Mouse (Mus musculus) MN1 (cell line): ENCODE results near the gene Gm13420.
"Not testable (repeated sequence)": the region's sequence is repeated elsewhere in the genome, so short reads cannot be mapped to it uniquely, and the experiment has no call there.

Source experiments
- DNase-seq: peaks from one replicate; pipeline ENCODE4 v3.0.0-alpha.2; 2016; ENCODE audit warnings: low spot score

Gm13420 gene

GRCm38 (mm10) chr2:29751497-29751896 lies at the start of gene Gm13420:
Gene Gm13420, minus strand, starts transcription at chr2:29751685.
- no peak for DNase-seq

GRCm38 (mm10) chr2:29792772-29793487 lies 41.4 kb upstream of the Gm13420 start:
- DNase-seq: no peak

DNA sequence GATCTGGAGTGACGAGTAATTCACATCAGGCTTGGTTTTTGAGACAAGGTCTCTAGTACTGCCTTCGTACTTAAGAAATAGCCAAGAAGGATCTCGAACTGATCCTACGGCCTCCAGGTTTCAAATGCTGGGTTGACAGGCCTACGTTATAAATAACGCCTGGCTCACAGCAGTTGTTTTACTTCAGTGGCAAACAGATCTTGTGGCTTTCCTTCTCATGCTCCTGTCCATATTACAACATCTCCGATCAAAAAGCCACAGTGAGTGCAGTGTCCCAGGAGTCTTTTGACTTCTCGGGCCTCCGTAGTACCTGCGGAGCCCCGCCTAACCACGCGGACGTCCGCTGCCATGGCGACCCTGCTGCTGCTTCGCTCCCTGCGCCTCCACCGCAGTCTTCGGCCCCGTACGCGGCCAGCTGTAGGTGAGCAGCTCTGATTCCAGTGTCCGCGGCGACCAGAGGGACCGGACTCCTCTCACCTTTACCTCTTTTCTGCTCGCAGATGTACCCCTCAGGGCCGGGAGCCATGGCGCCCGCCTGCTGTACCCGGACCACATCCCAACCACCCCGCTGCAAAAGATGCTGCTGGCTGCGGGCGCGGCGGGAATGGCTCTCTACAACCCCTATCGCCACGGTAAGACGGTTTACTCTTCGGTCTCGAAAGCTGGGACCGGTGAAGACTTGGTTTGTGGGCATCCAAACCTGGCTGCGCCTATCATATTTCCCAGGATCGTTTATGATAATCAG lies 36.6 kb upstream of the Gm13420 start, which contains the start of gene Trub2:
TSS of gene Trub2 (minus strand) at position 566 of the 745 bp plus-strand sequence.
- DNase-seq: peak; percentile 82

GRCm38 (mm10) chr2:29787104-29787917 lies 35.8 kb upstream of the Gm13420 start, which contains the start of gene Coq4:
Gene Coq4, plus strand, starts transcription at chr2:29787493.
- peak; percentile 94 for DNase-seq

DNA sequence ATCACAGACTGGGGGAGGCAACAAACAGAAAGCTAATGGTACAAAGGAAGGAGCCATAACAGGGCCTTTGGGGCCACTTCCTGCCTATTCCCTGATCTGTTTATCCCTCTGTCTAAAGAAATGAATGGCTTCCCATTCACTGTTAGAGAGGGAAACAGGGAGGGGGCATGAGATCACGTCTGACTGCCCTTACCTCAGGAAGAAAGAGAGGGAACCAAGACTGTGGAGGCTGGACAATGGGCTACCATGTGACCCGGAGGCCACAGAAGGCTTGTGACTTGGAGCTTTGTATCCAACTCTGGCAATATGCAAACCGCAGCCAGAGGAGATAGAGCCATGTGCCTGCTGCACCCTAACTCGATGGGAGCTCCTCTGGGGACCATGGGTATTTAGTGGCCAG lies 32.8 kb upstream of the Gm13420 start:
- DNase-seq: no peak

DNA sequence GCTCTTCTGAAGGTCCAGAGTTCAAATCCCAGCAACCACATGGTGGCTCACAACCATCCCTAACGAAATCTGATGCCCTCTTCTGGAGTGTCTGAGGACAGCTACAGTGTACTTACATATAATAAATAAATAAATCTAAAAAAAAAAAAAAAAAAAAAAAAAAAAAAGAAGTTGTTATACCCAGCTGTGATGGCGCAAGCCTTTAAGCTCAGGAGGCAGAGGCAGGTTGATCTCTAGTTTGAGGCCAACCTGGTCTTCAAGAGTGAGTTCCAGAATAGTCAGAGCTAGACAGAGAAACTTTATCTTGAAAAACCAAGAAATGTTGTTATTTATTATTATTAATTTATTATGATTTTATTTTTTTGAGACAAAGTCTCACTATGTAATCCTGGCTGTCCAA lies 29.8 kb upstream of the Gm13420 start:
- DNase-seq: not testable (repeated sequence)

- no peak for DNase-seq
These were observed 21.8 kb upstream of the Gm13420 start for GRCm38 (mm10) chr2:29773323-29773722.

- peak; percentile 56 for DNase-seq
These were observed 20.4 kb upstream of the Gm13420 start for GRCm38 (mm10) chr2:29771611-29772461.

GRCm38 (mm10) chr2:29770162-29770561 lies 18.7 kb upstream of the Gm13420 start:
- DNase-seq: no peak

DNA sequence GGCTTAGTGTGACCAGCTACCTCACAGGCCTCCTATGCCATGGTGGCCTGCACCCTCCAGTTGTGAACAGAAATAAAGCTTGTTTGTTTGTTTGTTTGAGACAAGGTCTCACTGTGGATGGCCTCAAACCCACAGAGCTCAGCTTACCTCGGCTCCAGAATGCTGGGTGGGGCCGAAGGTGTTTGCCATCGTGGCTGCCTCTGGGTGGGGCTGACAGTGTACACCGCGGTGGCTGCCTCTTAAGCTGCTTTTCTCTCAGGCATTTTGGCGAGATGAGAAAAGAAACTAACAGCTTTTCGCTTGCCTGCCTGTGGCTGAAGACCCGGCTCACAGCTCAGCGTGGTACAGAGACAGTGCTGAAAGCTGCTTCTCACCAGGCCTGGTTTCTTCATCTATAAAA lies 17.4 kb upstream of the Gm13420 start:
- DNase-seq: no peak

- no peak for DNase-seq
These were observed 16.7 kb upstream of the Gm13420 start for GRCm38 (mm10) chr2:29767976-29768709.

DNA sequence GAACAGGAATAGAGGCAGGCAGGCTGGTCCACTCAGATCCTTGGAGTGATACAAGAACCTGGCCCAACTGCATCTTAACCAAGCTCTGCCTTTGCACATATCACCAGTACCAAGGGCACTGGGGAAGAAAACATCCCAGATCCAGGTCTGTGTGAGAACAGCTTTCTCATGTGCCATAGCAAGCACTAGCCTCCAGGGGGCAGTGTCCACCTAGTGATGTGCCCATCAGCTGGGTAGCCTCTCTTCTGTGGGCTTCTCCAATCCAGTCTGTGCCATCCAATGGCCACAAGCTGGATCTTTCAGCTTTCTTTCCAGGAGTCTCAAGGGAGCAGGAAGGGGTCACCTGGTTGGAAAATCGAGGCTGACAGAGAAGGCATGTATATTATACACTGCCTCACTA lies 13.3 kb upstream of the Gm13420 start:
- peak; percentile 77 for DNase-seq

DNA sequence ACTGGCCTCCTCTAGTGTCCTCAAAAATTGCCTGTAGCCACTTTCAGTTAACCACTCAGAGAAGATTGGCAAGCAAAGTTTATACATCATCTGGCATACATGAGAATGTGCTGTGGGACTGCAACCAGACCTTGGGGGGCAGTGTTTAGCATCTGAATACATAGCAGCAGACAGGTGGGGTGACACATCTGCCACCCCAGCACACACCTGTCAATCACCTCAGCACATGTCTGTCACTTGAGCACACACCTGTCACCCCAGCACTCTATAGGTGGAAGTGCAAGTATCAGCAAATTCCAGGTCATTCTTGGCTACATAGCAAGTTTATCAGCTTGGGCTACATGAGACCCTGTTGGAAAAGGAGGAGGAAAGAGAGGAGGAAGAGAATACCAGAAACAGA lies 4.2 kb upstream of the Gm13420 start:
- DNase-seq: no peak

GRCm38 (mm10) chr2:29752397-29752796 lies 912 bp upstream of the Gm13420 start:
- DNase-seq: no peak

DNA sequence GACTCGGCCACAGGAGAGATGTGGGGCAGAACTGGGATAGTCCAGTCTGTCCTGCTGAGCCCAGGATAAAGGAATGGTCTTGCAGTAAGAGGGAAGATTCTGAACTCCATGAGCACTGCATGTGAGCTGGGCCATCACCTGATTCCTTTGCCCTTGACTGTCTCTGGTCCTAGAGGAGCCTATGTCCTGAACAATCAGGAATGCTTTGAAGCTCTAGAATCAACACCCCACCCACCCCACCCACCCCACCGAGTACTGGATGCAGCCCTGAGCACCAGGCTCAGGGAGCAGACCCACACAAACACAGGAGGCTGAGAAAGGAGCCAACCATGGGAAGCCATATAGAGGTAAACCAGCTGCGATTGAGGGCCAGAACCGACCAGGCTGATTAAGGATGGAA lies 3.0 kb downstream of the Gm13420 start:
- DNase-seq: no peak

DNA sequence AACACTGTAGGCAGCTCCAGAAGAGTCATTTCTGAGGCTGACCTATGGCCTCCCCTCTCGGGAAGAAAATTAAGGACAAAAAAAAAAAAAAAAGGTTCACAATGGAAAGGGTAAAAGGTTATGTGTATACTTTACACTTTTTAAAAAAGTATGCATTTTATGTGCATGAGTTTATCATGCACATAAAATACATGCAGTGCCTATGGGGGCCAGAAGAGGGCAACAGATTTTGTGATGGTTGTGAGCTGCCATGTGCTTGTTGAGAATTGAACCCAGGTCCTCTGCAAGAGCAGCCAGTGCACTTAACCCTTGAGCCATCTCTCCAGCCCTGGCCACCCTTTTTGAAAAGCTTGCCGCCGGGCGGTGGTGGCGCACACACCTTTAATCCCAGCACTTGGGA lies 3.6 kb downstream of the Gm13420 start:
- no peak for DNase-seq

DNA sequence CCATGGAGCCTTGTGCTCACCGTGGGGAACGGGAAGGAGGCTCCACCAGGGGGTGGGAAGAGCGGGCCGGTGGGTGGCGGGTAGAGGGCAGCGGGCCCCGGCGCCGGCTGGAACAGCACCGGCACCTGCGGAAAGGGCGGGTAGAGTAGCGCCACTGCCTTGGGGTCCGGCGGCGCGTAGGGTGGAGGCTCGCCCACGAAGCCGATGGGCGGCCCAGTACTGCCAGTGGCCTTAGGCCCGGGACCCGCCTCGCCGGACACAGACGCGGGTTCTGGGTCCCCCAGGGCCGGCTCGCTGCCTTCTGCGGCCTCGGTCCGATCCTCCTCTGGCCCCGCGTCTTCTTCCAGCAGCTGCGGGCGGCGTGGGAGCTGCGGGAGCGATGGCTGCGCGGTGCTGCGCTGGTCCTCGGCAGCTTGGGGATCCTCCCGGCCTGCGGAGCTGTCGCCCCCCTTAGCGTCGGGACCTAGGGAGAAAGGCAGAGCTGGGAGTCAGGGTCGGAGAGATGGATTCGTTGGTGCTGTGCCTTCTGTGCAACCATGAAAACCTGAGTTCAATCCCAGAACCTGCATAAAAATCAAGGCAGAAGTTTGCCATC lies 4.2 kb downstream of the Gm13420 start:
- DNase-seq: no peak

- no peak for DNase-seq
These were observed 7.2 kb downstream of the Gm13420 start for GRCm38 (mm10) chr2:29744256-29744655.

DNA sequence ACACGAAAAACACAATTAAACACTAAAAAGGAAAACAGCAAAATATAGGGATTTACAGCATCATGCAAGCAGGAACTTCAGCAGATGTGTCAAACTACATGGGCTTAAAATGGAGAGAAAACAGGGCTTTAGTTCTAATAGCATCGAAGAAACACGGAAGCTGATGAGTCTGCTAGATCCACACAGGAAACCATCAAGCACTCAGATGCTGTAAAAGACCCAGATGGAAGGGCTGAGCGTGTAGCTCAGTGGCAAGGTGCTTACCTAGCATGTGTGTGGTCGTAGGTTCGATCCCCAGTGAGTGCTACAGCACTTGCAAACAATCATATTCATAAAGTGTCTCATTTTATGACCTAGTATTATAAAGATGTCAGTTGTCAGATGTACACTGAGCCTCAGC lies 10.3 kb downstream of the Gm13420 start:
- no peak for DNase-seq

- DNase-seq: no peak
These were observed 12.1 kb downstream of the Gm13420 start for GRCm38 (mm10) chr2:29739368-29739767.
